Mouse (Mus musculus): ENCODE results near the gene Gabpa.

Gene Gabpa

DNA sequence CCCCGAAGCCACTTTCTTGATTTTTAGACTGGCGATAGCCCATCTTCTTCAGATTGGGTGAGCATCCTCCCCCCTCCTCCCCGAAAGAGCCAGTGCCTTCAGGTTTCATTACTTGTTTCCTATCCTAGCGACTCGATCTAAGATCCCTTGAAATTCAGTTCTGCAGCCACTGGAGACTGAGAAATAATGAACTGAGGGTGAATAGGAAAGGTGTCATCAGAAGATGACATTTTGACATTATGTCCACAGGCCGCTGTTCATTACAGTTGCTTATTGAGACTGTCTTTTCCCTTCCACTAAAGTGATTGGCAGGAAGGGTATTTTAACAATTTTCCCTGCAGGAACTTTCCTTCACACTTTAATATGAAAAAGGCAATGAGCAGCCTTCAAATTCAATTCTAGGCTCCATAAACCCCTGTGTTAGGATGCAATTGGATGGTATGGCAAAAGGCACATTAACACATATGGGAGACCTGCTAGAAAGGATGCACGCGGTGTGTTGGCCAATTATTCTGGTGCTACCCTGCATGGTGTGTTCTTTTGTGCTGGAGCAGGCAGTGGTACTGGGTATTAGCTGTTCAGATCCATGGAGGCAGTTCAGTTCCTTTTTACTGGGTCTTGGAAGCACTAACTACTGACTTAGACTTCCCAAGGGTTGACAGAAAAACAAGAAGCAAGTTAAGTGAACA, 76.9 kb downstream of the Gabpa start:
- Histone ChIP-seq H3K27me3 (ENCODE audit: insufficient read depth, low read length) (no peaks in the 10 kb centered on the region), H3K36me3 (ENCODE audit: insufficient read depth, low read length) (no peaks in the 10 kb centered on the region), H3K9me3 (ENCODE audit: low read length) (no peaks in the 10 kb centered on the region), H3K4me1 (replicated peaks; ENCODE audit: low read depth, low read length) (no peaks in the 10 kb centered on the region), H3K4me3 (replicated peaks; ENCODE audit: low read length) (no peak overlapping the region)
- TF ChIP-seq CTCF (conservative IDR thresholded peaks at IDR 0.05; ENCODE audit: low read length) (no peak), POU5F1 (IDR thresholded peaks at IDR 0.05; ENCODE audit: borderline replicate concordance, low read length) (no peak), NANOG (IDR thresholded peaks at IDR 0.05; ENCODE audit: borderline replicate concordance, low read length) (no peak)

Data from E14TG2a.4 (cell line).